10 mouse cellular contexts compared by ENCODE assay signal in genomic region chr11:116616438-116617118, GRCm38 (mm10). TPM values are rescaled to one million over a fixed set of nuclear protein-coding genes. Genes with fewer than 3 reads are reported as not detected.
DNase-seq lines count a peak whose midpoint lies in the region; ATAC-seq and TF ChIP-seq lines count a peak whose summit lies in the region.
"Had no signal": no experiment of that assay in that cellular context is flagged by ENCODE, and none has a peak within 500 bp of the region (broad histone marks: within the 10 kb centered on the region; RNA-seq: fewer than 3 reads in every experiment).

No protein-coding gene starts in this region.

- TF ChIP-seq CTCF in kidney, postnatal 0 days (IDR thresholded peaks at IDR 0.05; ENCODE audit: low read depth), result no peak

- H3K36me3 ChIP-seq in kidney, postnatal 0 days (ENCODE audit: insufficient read depth, low read length), result no peaks in the 10 kb centered on the region
- H3K36me3 ChIP-seq in ES-E14 (ENCODE audit: control insufficient read depth, insufficient read depth, low read length, poor library complexity, severe bottlenecking), result peaks cover 2% of the 10 kb centered on the region; the same call in 1 of the 2 replicates
- 0 out of 2 replicates have a peak, but pooled peaks cover 4% of the 10 kb centered on the region for H3K36me3 ChIP-seq in heart, embryonic 13.5 days
- H3K36me3 ChIP-seq: midbrain, embryonic 15.5 days had no signal

- H3K9ac ChIP-seq in kidney, postnatal 0 days (ENCODE audit: low read depth, low read length), result no peak overlapping the region
- no peak overlapping the region for H3K9ac ChIP-seq in ES-E14 (ENCODE audit: insufficient read depth, low read depth, low read length, poor library complexity, severe bottlenecking)
- peak overlapping the region; percentile 52; the same call in 1 of the 2 replicates for H3K9ac ChIP-seq in heart, embryonic 13.5 days
- H3K9ac ChIP-seq: midbrain, embryonic 15.5 days had no signal

- no peak; the same call in 1 of the 2 replicates for ATAC-seq in kidney, postnatal 0 days (replicated peaks; ENCODE audit: low FRiP score, low read depth)
- no peak for ATAC-seq in heart, embryonic 13.5 days (ENCODE audit: extremely low read depth, insufficient number of reproducible peaks, low FRiP score, low TSS enrichment)
- peak; percentile 35 for ATAC-seq in megakaryocyte progenitor cell, adult 5-6 weeks (replicated peaks; ENCODE audit: poor library complexity)
- ATAC-seq: midbrain, embryonic 15.5 days had no signal

- no peak for DNase-seq in kidney, postnatal 0 days (ENCODE audit: low spot score)
- DNase-seq in kidney, postnatal 10 days, result no peak
- DNase-seq in ES-E14 (ENCODE audit: low read depth, low spot score), result no peak
- DNase-seq in ovary, postnatal 10 days (ENCODE audit: low spot score), result no peak
- DNase-seq in right cerebral cortex, postnatal 14 days, result no peak
- no peak for DNase-seq in embryo, embryonic 10.5 days (ENCODE audit: low spot score)

- H3K27me3 ChIP-seq in kidney, postnatal 0 days (ENCODE audit: insufficient read depth, low read length), result no peaks in the 10 kb centered on the region
- no peaks in the 10 kb centered on the region for H3K27me3 ChIP-seq in heart, embryonic 13.5 days (replicated peaks)
- H3K27me3 ChIP-seq: midbrain, embryonic 15.5 days had no signal

- 69% methylated on average over 10 of the region's 10 CpGs for WGBS in kidney, postnatal 0 days
- 73% methylated on average over 10 of the region's 10 CpGs for WGBS in heart, embryonic 13.5 days

- no peaks in the 10 kb centered on the region for H3K9me3 ChIP-seq in kidney, postnatal 0 days (replicated peaks; ENCODE audit: low read length)
- H3K9me3 ChIP-seq in ES-E14 (ENCODE audit: control insufficient read depth, insufficient read depth, low read depth, low read length), result no peaks in the 10 kb centered on the region
- no peaks in the 10 kb centered on the region for H3K9me3 ChIP-seq in heart, embryonic 13.5 days
- H3K9me3 ChIP-seq: midbrain, embryonic 15.5 days had no signal

- 0 out of 2 replicates have a peak overlapping the region, but pooled peaks have one; percentile 16 for H3K4me2 ChIP-seq in kidney, postnatal 0 days (ENCODE audit: low read length)
- H3K4me2 ChIP-seq in heart, embryonic 13.5 days, result peak overlapping the region; percentile 56
- H3K4me2 ChIP-seq: midbrain, embryonic 15.5 days had no signal

- no peak overlapping the region for H3K4me3 ChIP-seq in kidney, postnatal 0 days (replicated peaks; ENCODE audit: low read depth, low read length)
- H3K4me3 ChIP-seq in ES-E14 (ENCODE audit: insufficient read depth in 1 of 2, low read depth in 1 of 2, low read length in 2 of 2, poor library complexity in 1 of 2, severe bottlenecking in 1 of 2), result no peak overlapping the region
- no peak overlapping the region; the same call in 1 of the 2 replicates for H3K4me3 ChIP-seq in heart, embryonic 13.5 days
- H3K4me3 ChIP-seq: midbrain, embryonic 15.5 days had no signal

- H3K27ac ChIP-seq in kidney, postnatal 0 days, result peak overlapping the region; percentile 66
- H3K27ac ChIP-seq in ES-E14 (ENCODE audit: insufficient read depth, low read depth, low read length, poor library complexity, severe bottlenecking), result peak overlapping the region; percentile 20; the same call in 1 of the 2 replicates
- H3K27ac ChIP-seq in heart, embryonic 13.5 days (replicated peaks), result peak overlapping the region; percentile 63
- H3K27ac ChIP-seq: midbrain, embryonic 15.5 days had no signal

- in situ Hi-C loops in ES-E14 (cut with MboI; ENCODE audit: low sequenced_read_pairs in 2 of 2, unreplicated experiment in 2 of 2), result no loop called here

- peaks cover 37% of the 10 kb centered on the region for H3K4me1 ChIP-seq in kidney, postnatal 0 days (replicated peaks; ENCODE audit: insufficient read depth, low read length)
- H3K4me1 ChIP-seq in ES-E14 (ENCODE audit: control insufficient read depth in 2 of 2, insufficient read depth in 2 of 2, low read length in 2 of 2, poor library complexity in 1 of 2), result peaks cover 4 to 43% of the 10 kb centered on the region in 2 experiments; a peak in 3 of 4 replicates
- peaks cover 78% of the 10 kb centered on the region for H3K4me1 ChIP-seq in heart, embryonic 13.5 days
- H3K4me1 ChIP-seq: midbrain, embryonic 15.5 days had no signal

TF ChIP-seq in ES-E14, 5 proteins besides CTCF, POLR2A, EP300 and RAD21:
- TF ChIP-seq ZNF384 (IDR thresholded peaks at IDR 0.05; ENCODE audit: low read depth, low read length), result no peak
- no peak for TF ChIP-seq CHD2 (IDR thresholded peaks at IDR 0.05; ENCODE audit: low read depth, low read length)
- TF ChIP-seq MAFK (IDR thresholded peaks at IDR 0.05; ENCODE audit: insufficient read depth, low read depth, low read length), result no peak
- TF ChIP-seq ZC3H11A (IDR thresholded peaks at IDR 0.05; ENCODE audit: borderline replicate concordance, low read depth, low read length), result no peak

RNA-seq across cellular contexts. Expression of gene Rhbdf2, which starts 10.2 kb away (rescaled TPM):
- polyA plus RNA-seq in kidney, postnatal 0 days (2015; fragmentation: Nextera tagmentation; extraction: Ambion mirVana), result 8.8 and 9.0 TPM in 2 replicates
- total RNA-seq in ES-E14 (2012; rRNA removed), result 29.3 and 53.8 TPM in 2 replicates
- polyA plus RNA-seq in heart, embryonic 13.5 days (2015; fragmentation: Nextera tagmentation; extraction: Ambion mirVana), result 7.2 and 8.0 TPM in 2 replicates
- total RNA-seq in megakaryocyte progenitor cell, adult 5-6 weeks (2015), result 3.7 and 4.9 TPM in 2 replicates
- total RNA-seq in megakaryocyte progenitor cell, adult 5-6 weeks (2017), result 2.7 and 3.5 TPM in 2 replicates

RNA-seq across cellular contexts. Expression of gene Aanat, which starts 30.3 kb away (rescaled TPM):
- polyA plus RNA-seq in kidney, postnatal 0 days (2015; fragmentation: Nextera tagmentation; extraction: Ambion mirVana), result not detected in 2 replicates
- total RNA-seq in ES-E14 (2012; rRNA removed), result 0.16 and 0.94 TPM in 2 replicates
- not detected in 2 replicates for polyA plus RNA-seq in heart, embryonic 13.5 days (2015; fragmentation: Nextera tagmentation; extraction: Ambion mirVana)
- not detected in 2 replicates for total RNA-seq in megakaryocyte progenitor cell, adult 5-6 weeks (2015)
- not detected in 2 replicates for total RNA-seq in megakaryocyte progenitor cell, adult 5-6 weeks (2017)
- polyA plus RNA-seq: gonadal fat pad, adult 2 months had no signal

RNA-seq across cellular contexts. Expression of gene Ube2o, which starts 35.3 kb away (rescaled TPM):
- 8.6 and 8.9 TPM in 2 replicates for polyA plus RNA-seq in kidney, postnatal 0 days (2015; fragmentation: Nextera tagmentation; extraction: Ambion mirVana)
- total RNA-seq in ES-E14 (2012; rRNA removed), result 45.2 and 50.0 TPM in 2 replicates
- polyA plus RNA-seq in heart, embryonic 13.5 days (2015; fragmentation: Nextera tagmentation; extraction: Ambion mirVana), result 7.9 and 8.3 TPM in 2 replicates
- 5.0 TPM in 2 replicates for total RNA-seq in megakaryocyte progenitor cell, adult 5-6 weeks (2015)
- 6.1 and 6.4 TPM in 2 replicates for total RNA-seq in megakaryocyte progenitor cell, adult 5-6 weeks (2017)

RNA-seq across cellular contexts. Expression of gene Prcd, which starts 36.8 kb away (rescaled TPM):
- polyA plus RNA-seq in kidney, postnatal 0 days (2015; fragmentation: Nextera tagmentation; extraction: Ambion mirVana), result 1.3 and 1.4 TPM in 2 replicates
- 2.0 and 2.2 TPM in 2 replicates for total RNA-seq in ES-E14 (2012; rRNA removed)
- polyA plus RNA-seq in heart, embryonic 13.5 days (2015; fragmentation: Nextera tagmentation; extraction: Ambion mirVana), result 0.51 and 0.93 TPM in 2 replicates
- 0.47 TPM in 1 of 2 replicates, not detected in the other for total RNA-seq in megakaryocyte progenitor cell, adult 5-6 weeks (2015)
- 0.17 TPM in 1 of 2 replicates, not detected in the other for total RNA-seq in megakaryocyte progenitor cell, adult 5-6 weeks (2017)

RNA-seq across cellular contexts. Expression of gene Cygb, which starts 37.5 kb away (rescaled TPM):
- 35.2 and 37.5 TPM in 2 replicates for polyA plus RNA-seq in kidney, postnatal 0 days (2015; fragmentation: Nextera tagmentation; extraction: Ambion mirVana)
- total RNA-seq in ES-E14 (2012; rRNA removed), result 0.37 and 0.40 TPM in 2 replicates
- polyA plus RNA-seq in heart, embryonic 13.5 days (2015; fragmentation: Nextera tagmentation; extraction: Ambion mirVana), result 2.6 TPM in 2 replicates
- total RNA-seq in megakaryocyte progenitor cell, adult 5-6 weeks (2015), result not detected in 2 replicates
- not detected in 2 replicates for total RNA-seq in megakaryocyte progenitor cell, adult 5-6 weeks (2017)
